Mouse (Mus musculus) kidney, postnatal 25 days (tissue): ENCODE results near the gene Fbxo40.
A peak's percentile ranks its signal among the peaks of the same experiment; 100 is the strongest.

ENCODE experiments used
- DNase-seq, 2 experiments: peaks; one replicate each; pipeline ENCODE4 v3.0.0; 2021; ENCODE audit warnings: mixed read lengths in 2 of 2

The Fbxo40 gene

GRCm38 (mm10) chr16:36946459-36947159 is 43.7 kb downstream of the Fbxo40 start:
- no peak for DNase-seq

GRCm38 (mm10) chr16:36944895-36945424 is 45.3 kb downstream of the Fbxo40 start:
- DNase-seq: peak; percentile 66 to 92

- DNase-seq: peak in 1 of 2 experiments; percentile 46
Measured at GRCm38 (mm10) chr16:36943591-36943990, 46.7 kb downstream of the Fbxo40 start.

- no peak for DNase-seq
Measured at GRCm38 (mm10) chr16:36941895-36942294, 48.4 kb downstream of the Fbxo40 start.

GRCm38 (mm10) chr16:36941137-36941727 is 49.0 kb downstream of the Fbxo40 start:
- DNase-seq: peak; percentile 15 to 47

GRCm38 (mm10) chr16:36935814-36936213 is 54.5 kb downstream of the Fbxo40 start:
- no peak for DNase-seq

GRCm38 (mm10) chr16:36934841-36935620 is 55.2 kb downstream of the Fbxo40 start, which contains the start of gene Hcls1:
TSS of gene Hcls1 (plus strand) at chr16:36934983.
- DNase-seq: no peak

- DNase-seq: no peak
Measured at GRCm38 (mm10) chr16:36934131-36934840, 56.0 kb downstream of the Fbxo40 start.

GRCm38 (mm10) chr16:36932546-36932945 is 57.7 kb downstream of the Fbxo40 start:
- no peak for DNase-seq

- DNase-seq: no peak
Measured at GRCm38 (mm10) chr16:36931976-36932375, 58.3 kb downstream of the Fbxo40 start.

- DNase-seq: no peak
Measured at GRCm38 (mm10) chr16:36931381-36931780, 58.9 kb downstream of the Fbxo40 start.

GRCm38 (mm10) chr16:36930231-36931136 is 59.8 kb downstream of the Fbxo40 start:
- DNase-seq: no peak

GRCm38 (mm10) chr16:36929216-36929615 is 61.1 kb downstream of the Fbxo40 start:
- no peak for DNase-seq

- no peak for DNase-seq
Measured at GRCm38 (mm10) chr16:36928106-36928500, 62.2 kb downstream of the Fbxo40 start.

- DNase-seq: no peak
Measured at GRCm38 (mm10) chr16:36927495-36928105, 62.7 kb downstream of the Fbxo40 start.

GRCm38 (mm10) chr16:36926514-36927447 is 63.5 kb downstream of the Fbxo40 start:
- no peak for DNase-seq

- no peak for DNase-seq
Measured at GRCm38 (mm10) chr16:36925797-36926196, 64.5 kb downstream of the Fbxo40 start.

GRCm38 (mm10) chr16:36925351-36925750 is 64.9 kb downstream of the Fbxo40 start:
- DNase-seq: no peak

GRCm38 (mm10) chr16:36924312-36924711 is 66.0 kb downstream of the Fbxo40 start:
- no peak for DNase-seq

GRCm38 (mm10) chr16:36921980-36922379 is 68.3 kb downstream of the Fbxo40 start:
- no peak for DNase-seq
